Mouse (Mus musculus) monocyte, adult 5-6 weeks (primary cell): Measurements from ENCODE around the gene Pink1. TPM values are rescaled to one million over a fixed set of nuclear protein-coding genes. Genes with fewer than 3 reads are reported as not detected.

Experiments used
- ATAC-seq: fragments of 153-309, 156-312 bp; replicated peaks from 2 replicates; pipeline ENCODE4 v1.8.0; 2017; ENCODE audit warnings: mild to moderate bottlenecking; ENCODE audit not compliant: low TSS enrichment, insufficient number of reproducible peaks, severe bottlenecking, poor library complexity, low FRiP score
- total RNA-seq: library from RNA; stranded (forward); fragments of 200-1000, 200-491, 200-594 nt; gene quantifications from 3 replicates; pipeline ENCODE4 v1.2.3, GENCODE M21; 2017

Pink1 gene
- total RNA-seq: 61.5 to 65.7 TPM (median 63.1 TPM) in 3 replicates

- peak; percentile 63 for ATAC-seq
Observed at GRCm38 (mm10) chr4:138326077-138326695, at the start of gene Pink1. Gene Pink1, minus strand, starts transcription at chr4:138326307.

- ATAC-seq: no peak
Observed at GRCm38 (mm10) chr4:138375117-138375516, 49.0 kb upstream of the Pink1 start.

GRCm38 (mm10) chr4:138370996-138371516 is 44.9 kb upstream of the Pink1 start:
- no peak for ATAC-seq

GRCm38 (mm10) chr4:138368498-138369260 is 42.6 kb upstream of the Pink1 start:
- ATAC-seq: no peak

- no peak for ATAC-seq
Observed at GRCm38 (mm10) chr4:138367641-138368497, 41.8 kb upstream of the Pink1 start, which contains the start of gene Cda. Gene Cda, minus strand, starts transcription at chr4:138367992.

- ATAC-seq: no peak
Observed at GRCm38 (mm10) chr4:138366561-138366960, 40.5 kb upstream of the Pink1 start.

GRCm38 (mm10) chr4:138363511-138363910 is 37.4 kb upstream of the Pink1 start:
- ATAC-seq: no peak

- ATAC-seq: no peak
Observed at GRCm38 (mm10) chr4:138362883-138363282, 36.8 kb upstream of the Pink1 start.

- no peak for ATAC-seq
Observed at GRCm38 (mm10) chr4:138361370-138361821, 35.3 kb upstream of the Pink1 start.

GRCm38 (mm10) chr4:138358176-138358575 is 32.1 kb upstream of the Pink1 start:
- ATAC-seq: no peak

GRCm38 (mm10) chr4:138356551-138356950 is 30.4 kb upstream of the Pink1 start:
- no peak for ATAC-seq

- no peak for ATAC-seq
Observed at GRCm38 (mm10) chr4:138356141-138356540, 30.0 kb upstream of the Pink1 start.

- no peak for ATAC-seq
Observed at GRCm38 (mm10) chr4:138355496-138355895, 29.4 kb upstream of the Pink1 start.

GRCm38 (mm10) chr4:138353438-138354171 is 27.5 kb upstream of the Pink1 start:
- no peak for ATAC-seq

GRCm38 (mm10) chr4:138352692-138353091 is 26.6 kb upstream of the Pink1 start:
- no peak for ATAC-seq

GRCm38 (mm10) chr4:138351821-138352220 is 25.7 kb upstream of the Pink1 start:
- no peak for ATAC-seq

GRCm38 (mm10) chr4:138348716-138349115 is 22.6 kb upstream of the Pink1 start:
- ATAC-seq: no peak

GRCm38 (mm10) chr4:138347280-138347679 is 21.2 kb upstream of the Pink1 start:
- no peak for ATAC-seq
